Mouse (Mus musculus) liver, postnatal 0 days (tissue): ENCODE measurements around the gene Pkdcc.

Experiments
- CTCF ChIP-seq: sonication (generic); IDR thresholded peaks from 2 replicates; pipeline ENCODE4 v1.5.1; 2016; ENCODE audit warnings: antibody characterized with exemption, low read depth
- EP300 ChIP-seq: IDR thresholded peaks from 2 replicates; pipeline ENCODE4 v1.6.1; 2016; ENCODE audit warnings: antibody characterized with exemption, low read depth, mild to moderate bottlenecking

DNA sequence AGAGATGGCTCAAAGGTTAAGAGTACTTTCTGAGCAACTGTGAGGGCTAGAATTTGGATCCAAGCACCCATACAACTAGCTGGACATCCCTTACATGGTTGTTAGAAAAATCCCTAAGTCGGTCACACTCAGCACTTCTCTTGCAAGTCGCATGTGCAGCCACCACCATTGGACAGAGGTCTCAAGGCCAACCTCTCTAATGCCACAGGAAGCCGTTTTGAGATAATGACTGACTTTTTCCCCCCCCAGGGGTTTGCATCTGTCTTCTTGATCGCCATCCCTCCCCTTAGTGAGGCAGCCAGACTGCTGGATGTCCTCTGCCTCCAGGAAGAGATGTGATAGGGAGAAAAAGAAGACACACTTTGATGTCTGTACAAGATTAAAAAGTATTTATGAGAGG is 32.1 kb downstream of the Pkdcc start:
- TF ChIP-seq CTCF: no peak
- TF ChIP-seq EP300: no peak
